Mouse (Mus musculus): Measurements from ENCODE around the gene Prmt7. TPM values are rescaled to one million over a fixed set of nuclear protein-coding genes. Genes with fewer than 3 reads are reported as not detected.

Gene Prmt7
- total RNA-seq, 1 experiment from 2014 or later: 22.7 TPM

DNA sequence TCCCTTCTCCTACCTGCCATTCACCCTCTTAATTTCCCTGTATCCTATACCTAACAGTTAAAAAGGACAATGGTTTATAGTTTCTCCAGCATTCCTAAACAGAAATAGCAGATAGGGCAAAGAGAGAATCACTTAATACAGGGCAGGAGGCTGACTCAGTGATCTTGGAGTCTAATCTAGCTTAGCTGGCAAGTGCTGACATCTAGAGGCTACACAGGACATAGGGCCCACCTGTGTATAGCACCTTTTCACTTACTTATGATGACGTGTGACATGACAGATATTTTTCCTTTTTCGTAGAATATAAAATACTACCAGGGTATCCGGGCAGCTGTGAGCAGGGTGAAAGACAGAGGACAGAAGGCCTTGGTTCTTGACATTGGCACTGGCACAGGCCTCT is 8.9 kb downstream of the Prmt7 start:
- no peak for DNase-seq

DNA sequence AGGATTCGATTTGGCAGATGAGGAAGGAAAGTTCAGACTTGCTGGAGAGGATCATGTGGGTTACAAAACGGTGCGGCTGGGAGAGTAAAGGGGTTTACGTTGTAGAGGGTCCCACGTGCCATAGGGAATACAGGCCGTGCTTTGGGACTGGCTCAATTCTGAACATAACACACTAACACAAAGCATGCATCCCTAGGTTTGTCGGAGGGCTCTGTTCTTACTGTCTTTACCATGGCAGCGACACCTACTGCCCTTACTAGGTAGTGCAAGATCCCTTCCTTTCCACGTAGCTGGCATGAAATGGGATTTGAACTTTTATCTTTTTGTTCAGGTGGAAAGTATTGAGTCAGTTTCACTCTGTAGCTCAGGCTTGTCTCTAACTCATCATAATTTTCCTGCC is 15.9 kb downstream of the Prmt7 start:
- DNase-seq: peak; percentile 64

DNA sequence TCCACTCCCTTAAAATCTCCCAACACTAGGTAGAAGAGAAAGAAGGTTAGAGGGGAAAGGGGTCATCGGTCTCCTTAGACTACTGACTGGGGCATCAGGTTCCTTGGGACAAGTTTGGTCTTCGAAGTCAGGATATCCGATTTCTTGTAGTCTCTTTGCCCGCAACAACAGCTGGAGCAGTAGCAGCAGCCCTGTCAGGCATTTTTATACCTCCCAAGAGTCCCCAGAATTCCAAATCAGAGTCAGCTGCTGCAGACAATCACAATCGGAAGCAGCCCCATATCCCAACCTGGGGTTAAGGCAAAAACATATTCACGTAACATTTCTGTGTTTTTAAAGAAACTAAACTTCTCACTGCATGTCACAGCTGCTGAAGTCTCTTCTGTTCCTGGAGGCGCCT is 20.8 kb downstream of the Prmt7 start:
- no peak for DNase-seq

DNA sequence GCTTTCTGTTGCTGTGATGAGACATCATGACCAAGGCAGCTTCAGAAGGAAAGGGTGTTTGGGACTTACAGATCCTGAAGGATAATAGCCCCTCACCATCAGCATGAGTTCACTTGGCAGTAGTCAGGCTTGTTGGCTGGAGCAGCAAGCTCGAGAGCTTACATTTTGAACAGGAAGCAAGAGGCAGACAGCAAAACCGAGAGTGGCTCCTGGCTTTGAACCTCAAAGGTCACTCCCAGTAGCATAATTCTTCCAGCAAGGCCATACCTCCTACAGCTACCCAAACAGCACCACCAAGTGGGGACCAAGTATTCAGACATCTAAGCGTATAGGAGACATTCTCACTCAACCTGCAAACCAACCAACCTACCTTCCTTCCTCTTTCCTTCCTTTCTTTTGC is 22.0 kb downstream of the Prmt7 start:
- peak; percentile 28 for DNase-seq

DNA sequence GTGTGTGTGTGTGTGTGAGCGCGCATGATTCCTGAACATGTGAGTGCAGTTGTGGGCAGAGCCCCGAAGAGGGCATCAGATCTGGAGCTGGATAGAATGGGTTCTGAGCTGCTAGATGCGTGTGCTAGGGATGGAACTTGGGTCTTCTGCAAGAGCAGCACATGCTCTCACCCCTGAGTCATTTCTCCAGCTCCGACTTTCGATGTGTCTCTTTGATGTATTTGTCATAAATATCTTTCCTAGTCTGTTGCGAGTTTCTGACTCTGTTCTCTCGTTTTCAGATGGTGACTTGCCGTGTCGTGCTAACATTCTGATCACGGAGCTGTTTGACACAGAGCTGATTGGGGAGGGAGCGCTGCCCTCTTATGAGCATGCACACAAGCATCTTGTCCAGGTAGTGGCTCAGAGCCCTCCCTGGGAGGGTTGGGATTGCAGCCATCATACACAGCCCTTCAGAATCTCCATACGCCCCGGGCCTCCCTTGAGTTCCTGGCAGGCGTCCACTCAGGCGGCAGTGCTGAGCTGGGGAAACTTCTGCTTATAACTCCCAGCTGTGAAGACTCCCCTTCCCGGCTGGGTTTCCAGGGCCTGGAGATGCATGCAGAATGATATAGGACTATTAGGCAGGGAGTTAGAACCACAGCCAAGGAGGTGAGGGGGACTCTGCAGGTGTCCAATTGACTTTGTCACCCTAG is 24.0 kb downstream of the Prmt7 start:
- no peak for DNase-seq

DNA sequence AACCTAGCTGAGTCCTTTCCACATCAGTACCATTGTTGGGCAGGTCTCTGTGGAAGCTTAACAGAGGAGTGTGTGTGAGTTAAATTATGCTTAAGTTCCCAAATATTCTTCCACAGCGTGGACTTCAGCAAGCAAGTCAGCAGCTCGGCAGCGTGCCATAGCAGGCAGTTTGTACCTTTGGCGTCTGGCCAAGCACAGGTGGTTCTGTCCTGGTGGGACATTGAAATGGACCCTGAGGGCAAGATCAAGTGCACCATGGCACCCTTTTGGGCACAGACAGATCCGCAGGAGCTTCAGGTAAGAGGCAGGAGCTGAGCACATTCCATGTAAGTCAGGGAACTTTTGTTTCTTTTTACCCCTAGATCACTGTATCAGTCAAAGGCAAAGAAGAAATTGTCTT is 26.4 kb downstream of the Prmt7 start:
- DNase-seq: no peak

DNA sequence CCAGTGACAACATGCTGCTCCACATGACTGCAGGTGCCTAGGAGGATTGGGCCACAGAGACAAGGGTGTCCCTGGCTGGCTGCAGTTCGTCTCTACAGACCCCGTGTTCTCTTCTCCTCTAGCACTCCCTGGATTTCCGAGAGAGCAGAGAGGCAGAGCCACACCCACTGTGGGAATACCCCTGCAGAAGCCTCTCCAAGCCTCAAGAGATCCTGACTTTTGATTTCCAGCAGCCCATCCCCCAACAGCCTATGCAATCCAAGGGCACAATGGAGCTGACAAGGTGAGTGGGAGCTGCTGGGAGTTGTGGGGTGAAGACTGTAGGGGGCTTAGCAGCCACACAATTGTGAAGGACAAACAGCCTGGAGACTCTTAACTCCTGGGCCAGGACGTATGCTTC is 39.5 kb downstream of the Prmt7 start:
- DNase-seq: no peak

DNA sequence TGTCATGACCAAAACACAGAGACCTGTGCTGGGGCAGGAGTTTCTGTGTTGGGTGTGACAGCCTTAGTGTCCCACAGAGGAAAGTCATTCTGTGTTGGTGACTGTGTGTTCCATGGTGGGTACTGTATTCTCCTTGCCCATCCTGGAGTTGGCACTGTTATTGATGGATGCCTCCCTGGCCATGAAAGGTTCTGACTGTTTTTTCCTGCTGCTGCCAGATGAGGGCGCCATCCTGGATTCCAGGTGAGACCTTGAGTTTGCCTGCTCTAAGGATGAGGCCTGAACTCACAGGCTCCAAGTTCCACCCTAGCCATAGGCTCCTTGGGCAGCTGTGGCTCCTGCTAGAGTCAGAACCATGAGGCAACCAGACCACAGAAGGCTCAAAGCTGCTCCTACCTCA is 47.4 kb downstream of the Prmt7 start:
- DNase-seq: peak; percentile 60

DNA sequence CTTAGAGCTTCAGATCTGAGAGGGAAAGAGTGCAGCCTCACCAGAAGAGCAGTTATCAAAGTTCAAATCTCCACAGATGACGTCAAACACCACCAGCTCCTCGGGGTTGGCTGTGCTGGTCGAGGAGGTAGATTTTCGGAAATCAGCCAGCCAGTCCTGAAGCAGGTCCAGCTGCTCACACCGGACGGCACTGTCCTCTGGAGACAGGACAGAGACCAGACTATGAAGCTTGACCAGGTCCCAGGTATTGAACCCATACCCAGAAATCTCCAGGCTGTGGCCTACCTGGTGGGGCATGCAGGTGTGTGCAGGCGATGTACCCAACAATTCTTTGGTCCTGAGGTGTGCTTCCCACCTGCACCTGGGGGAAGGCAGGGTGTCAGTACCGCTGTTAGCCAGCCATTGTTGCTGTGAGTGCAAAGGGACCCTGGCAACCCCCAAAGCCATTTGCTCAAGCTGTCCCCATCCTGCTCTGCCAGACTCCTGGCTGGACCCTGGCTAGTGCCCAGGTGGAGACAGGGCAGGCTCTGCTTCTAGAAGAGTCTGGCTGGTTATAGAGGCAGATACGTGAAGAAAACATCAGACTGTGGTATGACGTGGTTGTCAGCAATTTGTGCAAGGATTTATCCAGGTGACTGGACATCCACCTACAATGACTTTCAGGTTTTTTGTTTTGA is 49.0 kb downstream of the Prmt7 start:
- no peak for DNase-seq

DNA sequence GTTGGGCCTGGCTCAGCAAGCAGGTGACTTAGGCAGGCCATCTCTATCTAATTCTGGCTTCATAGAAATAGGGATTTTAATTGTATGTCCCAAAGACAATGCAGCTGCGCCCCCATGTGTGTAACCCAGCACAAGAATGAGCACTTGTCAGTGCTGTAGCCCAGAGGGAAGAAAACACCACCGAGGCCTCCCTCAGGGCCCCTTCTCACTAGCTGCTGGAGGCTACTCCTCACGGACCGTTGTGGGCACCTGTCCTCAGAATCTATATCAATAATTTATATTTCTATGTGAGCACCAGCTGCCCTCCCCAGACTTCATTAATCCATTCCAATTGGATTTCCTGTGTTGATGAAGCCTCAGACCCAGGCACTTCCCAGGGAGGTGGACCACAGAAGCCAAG is 50.2 kb downstream of the Prmt7 start:
- DNase-seq: no peak

DNA sequence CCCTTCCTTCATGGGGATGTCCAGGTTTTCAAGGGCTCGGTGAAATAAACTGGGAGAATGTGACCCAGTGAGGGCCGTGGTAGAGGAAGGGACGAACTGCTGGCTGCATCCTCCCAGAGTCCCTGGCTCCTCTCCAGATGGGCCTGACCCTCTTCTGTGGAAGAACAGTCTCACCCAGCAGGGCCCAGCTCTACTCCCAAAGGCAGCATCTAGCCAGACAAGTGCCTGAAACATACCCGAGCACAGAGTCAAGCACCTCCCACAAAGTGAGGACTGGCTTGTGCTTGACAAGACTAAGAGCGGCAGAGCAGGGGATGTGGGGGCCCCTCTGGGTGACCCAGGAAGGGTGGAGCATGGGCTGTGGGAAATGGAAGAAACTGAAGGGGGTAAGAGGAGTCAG is 51.6 kb downstream of the Prmt7 start:
- no peak for DNase-seq

DNA sequence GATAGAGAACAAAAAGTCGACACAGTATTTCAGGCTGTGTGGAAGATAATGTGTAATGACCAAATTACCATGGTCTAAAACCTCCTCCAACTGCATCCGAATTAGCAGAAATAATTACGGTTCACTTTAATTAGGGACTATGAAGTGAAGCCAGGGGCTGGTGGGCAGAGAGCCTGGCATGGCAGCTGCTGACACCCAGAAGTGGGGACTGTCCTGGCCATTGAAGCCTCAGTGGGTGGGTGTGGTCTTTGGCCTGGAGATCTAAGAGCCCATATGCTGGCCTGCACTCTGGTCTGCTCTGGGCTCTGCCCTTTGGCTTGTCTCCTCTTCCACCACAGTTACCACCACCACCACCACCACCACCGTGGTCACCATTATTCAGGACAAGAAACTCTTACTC is 53.2 kb downstream of the Prmt7 start:
- DNase-seq: no peak

DNA sequence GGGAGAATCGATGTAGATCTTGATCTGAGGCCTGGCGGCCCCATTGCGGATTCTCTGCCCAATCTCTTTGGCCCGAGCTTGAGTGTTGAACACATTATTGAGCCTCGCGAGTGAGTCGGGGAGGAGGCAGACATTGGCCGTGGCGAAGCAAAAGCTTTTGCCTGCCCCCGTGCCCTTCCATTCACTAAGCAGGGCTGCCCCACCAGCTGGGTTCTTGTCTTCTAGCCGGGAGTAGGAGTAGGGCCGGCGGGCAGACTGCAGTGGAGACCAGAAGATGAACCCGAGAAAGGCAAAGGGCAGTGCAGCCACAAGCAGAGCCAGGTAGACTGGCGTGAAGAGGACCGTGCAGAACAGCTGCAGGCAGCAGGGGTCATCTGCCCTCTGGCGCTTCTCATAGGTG is 54.7 kb downstream of the Prmt7 start:
- DNase-seq: no peak

DNA sequence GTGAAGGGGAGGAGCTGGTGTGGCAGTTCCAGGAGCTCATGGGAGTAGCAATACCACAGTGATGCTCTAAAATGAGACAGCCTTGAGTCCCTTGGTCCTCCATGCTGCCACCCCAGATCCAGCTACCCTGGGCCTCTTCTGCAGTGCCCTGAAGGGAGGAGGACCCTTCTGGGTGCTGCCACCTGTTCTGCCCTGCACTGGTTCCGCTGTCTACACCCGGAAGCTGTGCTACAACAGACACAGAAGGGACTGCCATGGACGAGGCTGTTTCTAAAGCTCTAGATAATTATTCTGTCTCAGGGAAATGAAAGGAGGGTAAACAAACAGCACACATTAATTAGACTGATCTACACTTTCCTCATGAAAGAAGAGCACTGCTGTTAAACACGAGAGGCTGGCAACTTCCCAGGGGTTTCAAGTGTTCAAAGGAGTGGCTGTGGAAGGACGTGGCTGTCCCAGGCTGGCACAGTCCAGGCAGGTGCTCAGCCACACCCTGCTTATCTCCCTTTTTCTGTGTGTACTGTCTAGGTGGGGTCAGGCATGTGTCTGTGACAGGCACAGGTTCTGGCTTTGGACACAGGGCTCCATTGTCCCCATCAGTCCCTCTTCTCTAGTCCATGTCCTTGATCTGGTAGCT is 58.1 kb downstream of the Prmt7 start:
- DNase-seq: no peak

DNA sequence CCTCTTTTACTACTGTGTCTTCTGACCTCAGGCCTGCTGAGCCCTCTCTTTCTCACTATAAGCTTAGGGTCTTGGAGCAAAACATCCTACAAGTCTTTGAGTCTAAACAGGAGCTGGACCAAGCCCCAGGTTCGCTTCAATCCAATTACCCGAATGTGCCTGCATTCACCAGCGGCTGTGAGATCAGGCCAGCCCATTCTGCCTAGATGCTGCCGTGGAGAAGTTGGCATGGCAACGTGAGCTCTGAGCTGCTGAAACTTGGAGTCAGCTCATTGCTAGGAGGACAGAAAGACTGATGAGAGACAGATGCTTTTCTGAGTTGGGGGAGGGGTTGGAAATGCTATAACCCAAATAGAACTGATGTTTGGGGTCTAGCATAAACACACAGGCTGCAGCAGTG is 60.1 kb downstream of the Prmt7 start:
- no peak for DNase-seq

DNA sequence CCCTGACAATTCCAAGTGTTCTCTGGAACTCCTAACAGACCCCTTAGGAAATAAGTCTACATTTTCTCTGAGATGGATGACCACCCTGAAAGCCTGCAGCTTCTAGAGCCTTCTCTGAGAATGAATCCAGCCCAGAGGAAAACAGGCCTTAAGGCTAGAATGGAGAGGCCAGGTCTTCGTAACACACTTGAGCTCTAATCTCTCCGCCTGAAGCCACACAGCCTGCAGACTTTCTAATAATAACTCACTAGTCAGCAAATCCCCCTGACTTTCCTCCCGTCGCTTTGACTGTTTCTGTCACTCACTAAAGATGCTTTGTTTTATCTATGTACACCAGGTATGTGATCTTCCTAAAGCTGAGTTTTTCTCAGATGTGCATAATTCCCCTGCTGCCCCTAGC is 60.6 kb downstream of the Prmt7 start:
- no peak for DNase-seq

DNA sequence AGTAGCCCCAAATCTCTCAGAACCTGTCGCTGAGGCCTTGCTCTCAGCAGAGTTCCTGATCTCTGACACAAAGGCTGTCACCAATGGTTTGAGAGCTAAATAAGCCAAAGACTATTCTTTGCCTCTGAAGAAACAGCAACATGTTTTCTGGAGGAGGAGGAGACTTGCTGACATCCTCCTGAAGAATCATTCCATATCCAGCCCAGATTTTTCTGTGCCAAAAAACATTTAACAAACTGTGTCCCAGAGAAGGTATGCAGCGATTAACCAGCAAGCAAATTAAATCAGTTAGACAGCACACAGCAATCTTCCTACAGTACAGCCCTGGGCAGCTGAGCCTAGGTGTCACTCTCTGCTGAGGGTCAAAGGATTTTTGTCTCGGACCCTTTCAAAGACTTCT is 62.7 kb downstream of the Prmt7 start:
- no peak for DNase-seq

DNA sequence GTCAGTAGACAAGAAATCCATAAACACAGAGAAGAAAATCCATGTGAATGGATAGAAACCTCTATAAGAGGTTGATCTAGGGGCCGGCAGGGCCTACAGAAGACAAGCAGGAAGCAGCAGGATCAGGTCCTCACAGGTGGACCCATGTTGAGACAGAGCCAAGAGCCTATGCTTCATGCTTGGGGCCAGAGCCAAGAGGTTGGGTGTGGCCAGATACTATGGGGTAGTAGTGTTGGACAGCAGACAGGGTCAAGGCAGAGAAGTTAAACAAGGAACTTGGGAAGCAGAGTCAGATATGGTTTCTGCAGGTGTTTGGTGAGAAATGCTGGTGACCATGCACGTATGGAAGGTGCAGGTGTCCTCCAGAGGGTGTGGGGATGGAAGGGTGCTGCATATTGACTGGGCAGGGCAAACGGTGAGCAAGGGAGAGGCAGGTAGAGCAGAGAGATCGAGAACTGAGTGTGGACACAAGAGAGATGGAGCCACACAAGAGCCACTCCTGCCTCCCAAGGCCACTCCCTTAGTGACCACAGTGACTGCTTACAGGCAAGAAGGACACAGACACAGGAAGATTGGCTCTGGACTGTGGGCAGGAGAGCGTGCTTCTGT is 66.1 kb downstream of the Prmt7 start:
- no peak for DNase-seq

DNA sequence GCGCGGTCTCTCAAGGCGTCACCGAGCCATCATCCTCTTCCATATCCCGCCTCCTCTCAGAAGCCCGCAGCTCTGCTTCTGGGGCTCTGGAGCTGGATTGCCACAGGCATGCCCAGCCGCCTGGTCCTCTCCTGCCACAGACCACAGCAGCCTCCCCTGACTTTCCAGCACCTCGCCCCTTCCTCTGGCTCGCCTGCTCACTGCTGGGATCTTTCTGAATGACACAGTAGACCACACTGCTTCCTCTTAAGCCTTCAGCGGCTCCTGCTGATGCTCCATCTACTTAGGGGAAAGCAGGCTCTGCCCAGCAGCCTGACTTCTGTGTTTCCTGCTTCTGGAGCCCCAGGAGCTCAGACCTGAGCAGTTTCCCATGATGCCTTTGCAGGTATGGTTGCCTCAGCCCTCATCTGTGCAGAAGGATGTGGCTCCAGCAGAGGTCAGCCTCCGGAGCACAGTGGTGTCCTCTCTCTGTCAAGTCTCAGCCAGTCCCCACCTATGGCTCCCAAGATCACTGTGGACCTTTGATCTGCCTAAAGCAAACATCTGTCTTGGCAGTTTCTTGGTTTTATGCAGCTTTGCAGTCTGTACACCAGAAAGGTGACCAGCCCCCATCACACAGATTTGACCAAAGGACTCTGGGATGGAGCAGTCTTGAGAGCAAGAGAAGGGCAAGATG is 67.8 kb downstream of the Prmt7 start:
- no peak for DNase-seq

DNA sequence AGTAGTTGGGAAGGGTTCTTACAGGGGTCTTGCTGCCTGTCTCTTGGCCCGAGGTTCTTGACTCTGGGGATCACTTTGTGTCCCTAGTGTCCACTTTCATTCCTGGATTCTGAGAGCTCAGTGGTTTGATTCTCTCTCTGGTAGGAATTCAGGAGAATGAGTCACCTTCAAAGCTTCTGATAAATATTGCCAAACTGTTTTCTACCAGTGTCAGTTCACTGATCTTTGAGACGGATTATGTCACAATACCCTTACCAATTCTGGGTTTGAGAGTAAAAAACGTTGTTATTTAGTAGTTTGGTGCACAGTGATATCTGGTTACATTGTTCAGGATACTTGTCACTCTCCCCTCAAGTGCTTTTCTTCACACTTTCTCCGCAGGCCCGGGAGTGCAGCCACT is 69.4 kb downstream of the Prmt7 start:
- DNase-seq: no peak

DNA sequence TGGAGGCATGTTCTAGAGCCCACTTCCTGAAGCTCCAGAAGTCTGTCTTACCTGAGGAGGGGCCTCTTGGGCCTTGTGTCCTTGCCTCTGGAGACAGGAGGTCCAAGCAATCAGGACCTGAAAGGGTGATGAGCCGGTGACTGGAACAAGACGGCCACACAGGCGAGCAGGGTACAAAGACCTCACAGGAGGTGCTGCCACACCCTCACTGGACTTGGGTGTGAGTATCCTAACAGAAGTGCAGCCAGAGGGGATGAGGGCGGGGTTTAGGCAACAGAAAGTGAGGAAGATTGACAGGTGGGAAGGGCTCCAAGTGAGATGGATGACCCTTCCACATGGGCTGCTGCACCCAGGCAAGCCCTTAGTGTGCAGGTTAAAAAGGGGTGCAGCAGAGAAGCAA is 70.1 kb downstream of the Prmt7 start:
- no peak for DNase-seq

DNA sequence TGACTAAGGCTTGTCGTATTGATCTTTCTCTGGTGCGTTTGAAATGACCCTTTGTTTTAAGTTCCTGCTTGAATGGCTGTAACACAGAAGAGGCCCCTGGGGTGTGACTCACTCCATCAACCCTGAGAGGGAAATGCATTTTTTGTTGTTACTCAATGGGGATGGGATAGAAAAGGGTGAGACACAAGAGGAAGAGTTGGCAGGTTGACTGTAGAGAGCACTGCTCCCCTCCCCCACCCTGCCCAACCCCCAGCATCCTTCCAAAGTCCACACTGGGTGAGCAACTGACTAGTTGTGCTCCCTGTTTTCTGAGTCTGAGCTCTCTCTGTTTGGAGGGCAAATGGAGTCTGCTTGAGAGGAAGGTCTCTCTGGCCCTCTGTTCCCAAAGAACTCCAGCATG is 76.7 kb downstream of the Prmt7 start:
- no peak for DNase-seq

DNA sequence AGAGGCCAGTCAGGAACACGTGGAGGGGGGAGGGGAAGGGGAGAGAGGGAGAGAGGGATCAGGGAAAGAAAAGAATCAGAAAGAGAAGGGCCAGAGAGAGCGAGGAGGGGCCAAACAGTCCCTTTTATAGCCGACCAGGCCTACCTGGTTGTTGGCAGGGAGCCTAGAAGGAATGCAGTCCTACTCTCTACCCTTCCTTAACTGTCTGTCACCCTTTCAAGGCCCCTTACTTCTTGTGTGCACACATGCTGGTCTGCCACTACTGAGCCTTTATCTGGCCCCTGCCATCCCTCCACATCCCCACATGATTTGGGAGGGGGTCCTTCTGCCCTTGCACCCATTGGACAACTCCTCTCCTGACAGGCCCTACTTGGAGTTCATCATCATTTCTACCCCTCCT is 78.0 kb downstream of the Prmt7 start:
- no peak for DNase-seq

All from adrenal gland, postnatal 14 days (tissue).